Mouse (Mus musculus) ES-CJ7 (cell line): ENCODE results near the gene Adra2b.

ENCODE experiments used
- DNase-seq: peaks from one replicate; pipeline ENCODE4 v3.0.0; 2011; ENCODE audit warnings: low read depth, low spot score

Adra2b gene

DNA sequence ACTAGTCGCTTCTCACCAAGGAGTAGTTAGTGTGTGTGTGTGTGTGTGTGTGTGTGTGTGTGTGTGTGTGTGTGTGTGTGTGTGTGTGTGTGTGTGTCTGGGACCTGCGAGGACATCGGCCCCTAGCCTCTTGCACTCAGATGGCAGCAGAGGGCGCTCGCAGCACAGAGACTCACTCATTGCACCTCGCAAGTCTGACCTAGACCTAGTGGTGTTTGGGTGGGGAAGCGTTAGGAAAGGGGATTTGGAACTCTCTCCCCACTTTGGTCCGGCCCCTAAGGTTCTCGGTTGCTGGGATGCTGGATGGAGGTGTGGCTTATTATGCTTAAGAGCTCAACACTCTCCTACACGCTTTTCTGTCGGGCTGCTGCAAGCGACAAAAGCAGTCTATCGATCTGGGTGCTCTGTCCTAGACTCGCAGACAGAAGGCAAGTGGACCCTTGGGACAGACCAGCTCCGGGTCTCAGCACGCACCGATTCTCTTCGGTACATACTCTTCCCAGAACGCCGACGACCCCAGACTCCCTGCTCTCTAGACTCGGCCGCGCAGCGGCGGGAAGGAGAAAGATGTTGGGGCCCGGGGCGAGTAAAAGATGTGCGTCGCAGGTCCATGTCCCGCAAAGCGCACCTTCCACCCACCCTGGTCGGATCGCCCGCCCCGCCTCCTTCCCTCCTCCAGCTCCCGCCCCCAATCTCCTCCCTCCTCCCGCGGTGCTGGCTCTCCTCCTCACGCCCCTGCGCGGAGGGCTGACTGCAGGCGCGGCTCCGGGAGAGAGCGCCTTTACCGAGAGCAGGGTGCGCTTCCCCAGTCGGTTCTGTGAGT lies at the start of gene Adra2b:
TSS of gene Adra2b (plus strand) at position 750 of the 823 bp plus-strand sequence.
- peak; percentile 97 for DNase-seq

- no peak for DNase-seq
These were observed 49.1 kb upstream of the Adra2b start for GRCm38 (mm10) chr2:127313878-127314277.

DNA sequence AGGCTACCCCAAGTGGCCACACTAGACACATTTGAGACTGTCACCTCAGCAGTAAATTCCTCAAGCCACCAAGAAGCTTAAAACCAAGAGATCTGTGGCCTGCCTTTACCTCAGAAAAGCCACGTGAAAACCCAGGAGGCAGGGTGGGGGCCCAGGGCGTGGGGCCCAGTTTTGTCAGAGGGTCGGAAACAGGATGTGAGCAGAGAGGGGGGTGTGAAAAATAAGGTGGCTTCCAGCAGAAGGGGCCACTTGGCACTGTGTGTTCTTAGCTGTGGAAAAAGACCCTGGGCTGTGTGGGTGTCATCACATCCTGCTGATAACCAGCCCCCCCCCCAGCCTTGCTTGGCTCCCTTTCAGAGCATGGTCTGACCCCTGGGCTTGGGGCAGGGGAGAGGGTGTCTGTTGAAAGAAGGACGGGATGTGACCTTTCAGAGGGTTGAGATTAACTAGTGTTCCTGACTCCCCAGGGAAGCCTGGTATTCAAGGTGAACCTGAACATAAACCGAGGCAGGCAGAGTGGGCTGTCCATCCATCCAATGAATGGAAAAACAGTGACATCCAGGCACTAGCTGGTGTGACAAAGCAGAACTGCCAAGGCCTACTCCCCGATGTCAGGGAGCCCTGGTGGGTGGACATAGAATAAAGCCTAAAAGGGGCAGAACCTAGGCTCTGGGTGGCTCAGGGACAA lies 48.4 kb upstream of the Adra2b start:
- no peak for DNase-seq

DNA sequence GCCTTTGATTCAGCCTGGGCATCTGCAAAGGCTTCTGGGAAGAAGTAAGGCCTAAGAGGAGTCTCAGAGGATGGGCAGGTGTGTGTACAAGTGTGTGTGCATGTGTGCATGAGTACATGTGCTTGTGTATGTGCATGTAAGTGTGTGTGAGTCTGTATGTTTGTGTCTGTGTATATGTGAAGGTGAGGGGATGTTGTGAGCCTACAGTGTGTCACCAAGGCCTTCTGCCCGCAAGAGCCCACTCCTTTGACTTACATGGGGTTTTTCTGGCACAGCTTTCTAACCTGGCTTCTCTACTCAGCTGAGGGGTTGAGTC lies 47.9 kb upstream of the Adra2b start:
- no peak for DNase-seq

- DNase-seq: no peak
These were observed 46.6 kb upstream of the Adra2b start for GRCm38 (mm10) chr2:127316431-127316830.

DNA sequence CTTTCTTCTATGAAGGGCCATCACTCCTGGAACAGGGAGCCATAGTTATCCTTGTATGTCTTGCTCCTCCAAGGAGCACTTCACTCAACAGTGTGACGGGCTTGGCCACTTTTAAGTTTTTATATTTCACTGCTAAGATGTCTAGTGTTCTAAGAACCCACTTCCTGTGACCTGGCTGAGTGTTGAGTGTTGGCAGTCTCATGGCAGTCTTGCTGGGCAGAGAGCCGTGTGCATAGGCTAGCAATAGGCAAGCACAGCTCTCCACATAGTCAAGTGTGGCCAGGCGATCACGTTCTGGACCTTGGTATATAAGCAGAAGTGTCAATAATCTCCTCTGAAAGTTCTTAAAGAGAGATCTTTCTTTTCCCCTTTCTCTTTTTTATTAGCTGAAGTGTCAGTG lies 44.9 kb upstream of the Adra2b start:
- DNase-seq: no peak

DNA sequence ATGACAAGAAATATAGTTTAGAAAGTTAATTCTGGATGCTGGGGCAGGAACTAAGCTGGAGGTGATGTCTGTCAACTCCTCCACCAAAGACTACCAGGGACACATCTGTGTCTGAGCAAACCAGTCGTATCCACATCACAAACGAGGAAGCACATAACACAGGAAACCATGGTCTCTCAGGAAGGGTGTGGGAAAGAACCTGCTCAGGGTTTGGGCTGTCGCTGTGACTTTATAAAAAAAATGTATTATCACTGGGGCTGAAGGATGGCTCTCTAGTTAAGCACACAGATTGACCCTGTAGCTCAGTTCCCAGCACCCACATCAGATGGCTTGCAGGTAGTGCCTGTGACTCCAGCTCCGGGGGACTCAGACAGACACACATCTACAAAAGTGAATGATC lies 43.9 kb upstream of the Adra2b start:
- no peak for DNase-seq

GRCm38 (mm10) chr2:127322671-127323285 lies 40.2 kb upstream of the Adra2b start:
- DNase-seq: no peak

DNA sequence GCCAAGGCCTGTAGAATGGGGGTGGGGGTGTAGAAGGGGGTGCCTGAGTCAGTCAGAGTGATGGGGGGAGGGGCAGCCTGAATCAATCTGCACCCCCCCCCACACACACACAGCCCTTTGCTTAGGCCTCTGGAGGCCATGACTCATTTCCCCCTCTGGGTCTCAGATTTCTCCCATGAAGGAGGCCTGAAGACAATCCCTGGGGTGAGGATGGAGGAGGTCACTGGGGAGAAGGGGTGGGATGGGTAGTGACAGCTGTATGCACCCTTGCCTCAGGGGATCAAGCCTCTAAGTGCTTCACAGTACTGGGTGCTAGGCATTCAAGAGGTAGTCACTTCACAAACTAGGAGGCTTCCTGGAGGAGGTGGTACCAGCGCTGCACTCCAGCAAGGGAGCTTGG lies 39.3 kb upstream of the Adra2b start:
- DNase-seq: no peak

GRCm38 (mm10) chr2:127324456-127324855 lies 38.6 kb upstream of the Adra2b start:
- no peak for DNase-seq

GRCm38 (mm10) chr2:127328090-127328851 lies 34.7 kb upstream of the Adra2b start:
- no peak for DNase-seq

DNA sequence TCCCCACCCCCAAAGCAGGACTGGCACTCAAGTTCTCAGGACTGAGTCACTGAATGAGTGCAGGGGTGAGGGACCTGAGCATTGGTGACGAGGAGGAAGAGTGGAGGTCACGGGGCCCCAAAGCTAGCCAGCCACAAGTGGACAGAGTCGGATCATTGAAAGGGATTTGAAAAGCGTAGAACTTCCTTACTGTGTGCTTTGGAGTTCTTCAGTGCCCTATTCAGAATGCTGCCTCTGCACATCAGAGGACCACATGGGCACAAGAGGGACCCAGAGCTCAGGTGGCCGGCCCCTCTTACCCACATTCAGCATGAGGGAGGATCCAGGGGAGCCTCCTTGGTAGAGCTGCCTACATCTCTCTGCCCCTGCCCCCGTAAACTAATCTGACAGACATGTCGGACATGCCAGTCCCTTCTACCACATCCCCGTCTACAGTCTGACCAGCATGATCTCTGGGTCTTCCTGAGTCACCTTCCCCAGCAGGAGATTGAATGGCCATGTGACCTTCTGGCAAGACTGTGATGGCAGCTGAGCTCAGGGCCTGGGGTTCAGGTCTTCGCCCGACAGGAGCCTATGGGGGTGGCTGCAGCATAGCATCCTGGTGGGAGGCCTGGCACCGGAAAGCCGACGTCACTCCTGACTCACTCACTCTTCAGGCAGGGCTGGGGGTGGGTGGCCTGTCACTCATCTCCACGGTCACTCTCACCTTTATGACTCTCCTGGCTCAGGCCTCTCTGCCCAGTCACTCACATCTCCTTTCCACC lies 30.0 kb upstream of the Adra2b start:
- DNase-seq: no peak

DNA sequence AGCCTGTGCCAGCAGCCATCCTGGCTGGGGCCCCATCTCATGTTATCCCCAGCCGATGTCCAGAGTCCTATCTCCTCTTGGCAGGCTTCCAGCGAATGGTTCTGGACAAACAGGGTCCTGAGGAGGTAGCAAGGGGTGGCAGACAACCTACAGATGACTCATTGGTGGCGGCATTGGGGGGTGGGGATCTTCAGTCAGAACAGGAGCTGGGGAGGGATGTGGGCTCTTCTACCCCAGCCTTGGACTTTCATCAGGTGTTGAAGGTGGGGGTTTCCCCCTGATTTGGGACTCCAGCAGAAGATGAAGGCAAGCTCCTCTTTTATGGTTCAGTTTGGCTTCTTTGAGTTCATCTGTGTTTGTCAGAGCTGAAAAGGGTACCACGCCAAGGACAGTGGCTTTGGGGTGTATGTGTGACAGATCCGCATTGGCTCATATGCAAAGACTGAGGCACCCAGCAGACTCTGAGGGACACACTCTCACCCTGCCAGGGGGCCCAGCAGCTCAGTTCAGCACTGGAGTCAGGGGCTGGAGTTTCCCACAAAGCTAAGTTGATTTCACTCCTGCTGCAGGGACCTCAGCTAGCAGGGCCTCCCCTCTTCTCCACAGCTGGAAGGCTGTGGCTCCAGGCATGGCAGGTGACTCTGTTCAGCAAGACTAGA lies 28.9 kb upstream of the Adra2b start:
- no peak for DNase-seq

- DNase-seq: no peak
These were observed 27.9 kb upstream of the Adra2b start for GRCm38 (mm10) chr2:127335078-127335541.

- peak; percentile 38 for DNase-seq
These were observed 27.1 kb upstream of the Adra2b start, which contains the start of gene Dusp2 for GRCm38 (mm10) chr2:127335767-127336496. Gene Dusp2 (plus strand): TSS chr2:127336159.

- DNase-seq: no peak
These were observed 26.5 kb upstream of the Adra2b start for GRCm38 (mm10) chr2:127336497-127336832.

- no peak for DNase-seq
These were observed 26.1 kb upstream of the Adra2b start for GRCm38 (mm10) chr2:127336885-127337284.

GRCm38 (mm10) chr2:127337531-127337930 lies 25.5 kb upstream of the Adra2b start:
- no peak for DNase-seq

GRCm38 (mm10) chr2:127338012-127338411 lies 25.0 kb upstream of the Adra2b start:
- no peak for DNase-seq

GRCm38 (mm10) chr2:127338416-127338815 lies 24.6 kb upstream of the Adra2b start, which contains the start of gene Astl:
Gene Astl (plus strand): TSS chr2:127338639.
- no peak for DNase-seq
